Mouse (Mus musculus): Measurements from ENCODE around the gene Ank2. TPM values are rescaled to one million over a fixed set of nuclear protein-coding genes. Genes with fewer than 3 reads are reported as not detected.

Ank2 gene
- total and polyA plus RNA-seq, 2 experiments from 2014 or later = 160 to 575 TPM

DNA sequence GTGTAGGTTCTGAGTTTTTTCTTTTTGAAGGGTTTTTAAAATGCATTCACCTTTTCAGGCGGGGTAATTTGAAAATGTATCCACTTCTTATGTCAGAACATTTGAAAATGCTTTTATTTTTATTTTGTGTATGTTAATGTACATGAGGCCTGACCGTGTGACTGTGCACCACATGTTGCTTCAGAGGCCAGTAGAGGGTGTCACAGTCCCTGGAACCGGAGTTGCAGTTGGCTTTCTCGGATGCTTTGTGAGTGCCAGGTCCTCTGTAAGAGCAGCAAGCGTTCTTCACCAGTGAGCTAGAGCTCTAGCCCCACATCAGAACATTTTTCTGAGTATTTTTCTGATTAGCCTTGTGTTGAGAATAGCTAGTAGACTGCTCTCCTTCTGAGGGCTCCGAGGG lies 484.0 kb downstream of the Ank2 start:
- H3K36me3 ChIP-seq (ENCODE audit: insufficient read depth) = peaks cover 57% of the 10 kb centered on the region
- no peaks in the 10 kb centered on the region for H3K9me3 ChIP-seq (ENCODE audit: low read length)
- TF ChIP-seq CTCF (IDR thresholded peaks at IDR 0.05; ENCODE audit: low read depth) = no peak
- no peak overlapping the region for H3K9ac ChIP-seq
- H3K27me3 ChIP-seq (ENCODE audit: insufficient read depth, low read length) = no peaks in the 10 kb centered on the region
- no peak overlapping the region for H3K4me3 ChIP-seq (ENCODE audit: low read depth, low read length)
- ATAC-seq = no peak
- 84% methylated on average over 6 of the region's 6 CpGs for WGBS
- H3K4me2 ChIP-seq (ENCODE audit: low read depth) = no peak overlapping the region
- DNase-seq = no peak
- no peaks in the 10 kb centered on the region for H3K4me1 ChIP-seq (ENCODE audit: insufficient read depth)
- H3K27ac ChIP-seq (ENCODE audit: low read depth, low read length) = no peak overlapping the region

DNA sequence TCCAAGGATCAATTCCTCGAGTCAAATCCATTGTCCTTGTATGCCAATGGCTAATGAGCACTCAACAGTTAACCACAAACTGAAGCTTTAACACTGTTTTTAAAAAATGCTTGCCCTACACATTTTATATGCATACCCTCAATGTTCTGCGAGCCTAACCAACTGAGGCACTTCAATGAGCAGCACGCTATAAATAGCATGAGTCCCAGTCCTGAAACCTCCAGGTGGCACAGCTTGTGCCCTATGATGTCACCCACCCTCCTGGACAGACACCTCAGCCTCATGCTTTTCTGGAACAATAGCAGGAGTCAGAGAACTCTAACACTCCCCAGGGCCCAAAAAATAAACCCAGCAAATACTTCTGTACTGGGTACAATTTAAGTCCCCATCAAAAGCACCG lies 485.2 kb downstream of the Ank2 start:
- Histone ChIP-seq H3K27ac (ENCODE audit: low read depth, low read length) (no peak overlapping the region), H3K4me3 (ENCODE audit: low read depth, low read length) (no peak overlapping the region), H3K4me1 (ENCODE audit: insufficient read depth) (no peaks in the 10 kb centered on the region), H3K27me3 (ENCODE audit: insufficient read depth, low read length) (no peaks in the 10 kb centered on the region), H3K36me3 (ENCODE audit: insufficient read depth) (peaks cover 53% of the 10 kb centered on the region), H3K9me3 (ENCODE audit: low read length) (no peaks in the 10 kb centered on the region), H3K9ac (no peak overlapping the region), H3K4me2 (ENCODE audit: low read depth) (no peak overlapping the region)
- DNase-seq = no peak
- 68% methylated on average over 4 of the region's 4 CpGs for whole genome bisulfite sequencing
- ATAC-seq = no peak
- TF ChIP-seq CTCF (IDR thresholded peaks at IDR 0.05; ENCODE audit: low read depth) = no peak

DNA sequence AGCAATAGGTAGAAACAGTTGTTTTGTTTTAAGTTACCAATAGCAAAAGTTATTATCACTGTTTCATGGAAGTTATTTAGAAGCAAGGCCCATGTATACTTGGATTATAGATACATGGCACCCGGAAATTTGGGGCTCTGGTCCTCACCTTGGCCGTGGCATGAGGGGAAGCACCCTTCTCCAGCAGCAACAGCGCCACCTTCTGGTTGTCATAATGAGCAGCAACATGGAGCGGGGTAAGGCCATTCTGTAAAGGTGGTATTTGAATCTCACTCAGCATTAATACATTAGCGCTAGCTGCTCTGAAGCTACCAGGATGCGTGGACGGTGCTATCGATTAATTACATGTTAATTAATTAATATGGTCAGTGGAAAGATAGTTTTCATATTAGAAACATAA lies 486.6 kb downstream of the Ank2 start:
- no peak overlapping the region for H3K4me3 ChIP-seq (ENCODE audit: low read depth, low read length)
- no peak overlapping the region for H3K9ac ChIP-seq
- 48% methylated on average over 8 of the region's 8 CpGs for WGBS
- TF ChIP-seq CTCF (IDR thresholded peaks at IDR 0.05; ENCODE audit: low read depth) = peak; percentile 74
- no peaks in the 10 kb centered on the region for H3K4me1 ChIP-seq (ENCODE audit: insufficient read depth)
- H3K36me3 ChIP-seq (ENCODE audit: insufficient read depth) = peaks cover 65% of the 10 kb centered on the region
- no peak overlapping the region for H3K27ac ChIP-seq (ENCODE audit: low read depth, low read length)
- no peak overlapping the region for H3K4me2 ChIP-seq (ENCODE audit: low read depth)
- no peaks in the 10 kb centered on the region for H3K27me3 ChIP-seq (ENCODE audit: insufficient read depth, low read length)
- ATAC-seq (peak; percentile 64), DNase-seq (peak; percentile 43)
- H3K9me3 ChIP-seq (ENCODE audit: low read length) = no peaks in the 10 kb centered on the region

DNA sequence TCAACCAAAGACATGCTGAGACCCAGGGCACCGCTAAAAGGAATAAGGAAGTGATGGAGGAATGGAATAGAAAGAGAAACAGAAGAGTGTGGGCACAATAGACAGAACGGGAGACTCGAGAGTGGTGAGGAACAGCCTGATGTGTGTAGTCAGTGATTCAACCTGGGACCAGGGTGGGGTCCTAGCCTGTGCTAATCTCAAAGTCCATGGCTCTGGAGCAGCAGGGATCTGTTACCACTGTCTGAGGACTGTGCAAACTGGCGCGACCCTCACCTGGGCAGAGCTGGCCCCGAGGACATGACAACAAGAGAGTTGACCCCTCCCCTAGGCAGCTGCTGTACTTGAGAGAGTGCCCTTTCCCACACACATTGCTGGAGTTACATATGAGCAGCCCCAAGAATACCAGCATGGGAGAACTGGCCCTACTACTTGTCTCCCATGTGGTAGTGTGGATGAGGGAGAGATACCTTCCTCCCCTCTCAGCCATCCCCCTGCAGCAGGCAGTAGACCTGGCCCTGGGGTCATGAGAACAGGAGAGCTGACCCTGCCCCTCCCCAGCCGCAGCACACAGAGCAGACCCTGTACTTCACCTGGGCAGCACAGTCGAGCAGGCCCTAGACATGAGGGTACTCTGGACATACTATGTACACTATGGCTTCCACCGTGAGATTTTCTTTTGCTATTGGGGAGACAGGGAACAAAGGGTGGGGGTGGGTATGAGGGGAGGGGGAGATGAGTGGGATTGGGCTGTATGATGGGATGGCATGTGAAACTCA lies 493.1 kb downstream of the Ank2 start:
- Histone ChIP-seq H3K27ac (ENCODE audit: low read depth, low read length) (no peak overlapping the region), H3K27me3 (ENCODE audit: insufficient read depth, low read length) (no peaks in the 10 kb centered on the region), H3K4me1 (ENCODE audit: insufficient read depth) (no peaks in the 10 kb centered on the region), H3K9ac (no peak overlapping the region), H3K4me2 (ENCODE audit: low read depth) (no peak overlapping the region), H3K36me3 (ENCODE audit: insufficient read depth) (peaks cover 65% of the 10 kb centered on the region), H3K9me3 (ENCODE audit: low read length) (no peaks in the 10 kb centered on the region), H3K4me3 (ENCODE audit: low read depth, low read length) (no peak overlapping the region)
- no peak for DNase-seq
- ATAC-seq = no peak
- TF ChIP-seq CTCF (IDR thresholded peaks at IDR 0.05; ENCODE audit: low read depth) = no peak
- 92% methylated on average over 9 of the region's 9 CpGs for WGBS

DNA sequence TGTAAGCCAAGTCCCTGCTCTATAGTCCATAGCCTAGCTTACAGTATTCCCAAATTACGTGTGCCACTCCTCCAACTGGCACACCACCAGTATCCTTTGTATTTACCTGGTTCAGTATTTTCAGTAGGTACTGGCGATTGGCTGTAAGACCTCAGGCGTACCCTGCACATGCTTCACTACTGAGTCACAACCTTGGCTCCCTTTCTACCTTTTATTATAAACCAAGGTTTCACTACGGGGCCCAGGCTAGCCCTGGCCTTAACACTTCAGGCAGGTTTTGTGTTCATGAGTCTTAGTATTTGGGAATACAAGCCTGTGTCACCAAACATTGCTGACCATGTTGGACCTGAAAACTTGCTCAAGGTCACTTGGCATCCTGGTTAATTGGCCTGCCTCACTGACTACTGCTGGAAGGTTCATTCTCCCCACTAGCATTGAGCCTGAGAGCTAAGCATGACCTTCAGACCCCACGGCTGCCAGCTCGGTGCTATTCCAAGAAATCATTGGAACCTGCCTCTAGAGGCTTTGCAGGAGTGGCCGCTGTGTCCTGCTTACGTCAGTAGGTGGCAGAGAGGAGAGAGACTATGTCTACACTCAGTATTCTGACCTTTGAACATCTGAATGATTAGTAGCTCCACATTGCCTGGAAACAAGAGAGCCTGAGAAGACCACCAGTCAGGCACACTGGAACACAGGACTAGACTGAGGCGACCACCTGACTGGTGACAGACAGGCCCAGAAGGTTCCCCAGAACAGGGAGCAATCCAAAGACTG lies 494.1 kb downstream of the Ank2 start:
- no peak for DNase-seq
- H3K36me3 ChIP-seq (ENCODE audit: insufficient read depth) = peaks cover 56% of the 10 kb centered on the region
- TF ChIP-seq CTCF (IDR thresholded peaks at IDR 0.05; ENCODE audit: low read depth) = peak; percentile 37
- no peaks in the 10 kb centered on the region for H3K9me3 ChIP-seq (ENCODE audit: low read length)
- ATAC-seq = peak; percentile 25; the same call in 1 of the 2 replicates
- WGBS = 81% methylated on average over 9 of the region's 9 CpGs
- H3K9ac ChIP-seq = no peak overlapping the region
- no peak overlapping the region for H3K4me2 ChIP-seq (ENCODE audit: low read depth)
- no peak overlapping the region for H3K27ac ChIP-seq (ENCODE audit: low read depth, low read length)
- no peak overlapping the region for H3K4me3 ChIP-seq (ENCODE audit: low read depth, low read length)
- no peaks in the 10 kb centered on the region for H3K27me3 ChIP-seq (ENCODE audit: insufficient read depth, low read length)
- no peaks in the 10 kb centered on the region for H3K4me1 ChIP-seq (ENCODE audit: insufficient read depth)

DNA sequence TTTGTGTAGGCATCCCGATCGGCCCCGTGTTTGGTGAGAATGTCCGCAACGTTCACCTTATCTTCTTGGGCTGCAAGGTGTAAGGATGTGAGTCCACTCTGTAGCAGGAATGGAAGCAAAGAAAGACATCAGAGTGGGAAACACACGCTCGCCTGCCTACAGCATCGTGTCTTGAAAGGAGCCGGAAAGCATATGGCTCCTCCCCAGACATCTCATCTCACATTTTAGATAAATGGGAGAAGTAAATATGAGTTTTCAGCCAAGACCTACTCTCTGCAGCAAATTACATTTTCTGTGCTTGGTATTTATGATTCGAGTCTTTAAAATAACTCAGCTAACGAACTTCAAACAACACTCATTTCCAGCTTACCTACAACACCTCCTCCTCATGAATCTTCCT lies 495.2 kb downstream of the Ank2 start:
- ATAC-seq (peak; percentile 14; the same call in 1 of the 2 replicates), DNase-seq (no peak)
- H3K9ac ChIP-seq = no peak overlapping the region
- peaks cover 51% of the 10 kb centered on the region for H3K36me3 ChIP-seq (ENCODE audit: insufficient read depth)
- H3K4me3 ChIP-seq (ENCODE audit: low read depth, low read length) = no peak overlapping the region
- H3K27me3 ChIP-seq (ENCODE audit: insufficient read depth, low read length) = no peaks in the 10 kb centered on the region
- no peak for TF ChIP-seq CTCF (IDR thresholded peaks at IDR 0.05; ENCODE audit: low read depth)
- no peak overlapping the region for H3K4me2 ChIP-seq (ENCODE audit: low read depth)
- no peaks in the 10 kb centered on the region for H3K4me1 ChIP-seq (ENCODE audit: insufficient read depth)
- no peak overlapping the region for H3K27ac ChIP-seq (ENCODE audit: low read depth, low read length)
- 86% methylated on average over 11 of the region's 11 CpGs for WGBS
- no peaks in the 10 kb centered on the region for H3K9me3 ChIP-seq (ENCODE audit: low read length)

DNA sequence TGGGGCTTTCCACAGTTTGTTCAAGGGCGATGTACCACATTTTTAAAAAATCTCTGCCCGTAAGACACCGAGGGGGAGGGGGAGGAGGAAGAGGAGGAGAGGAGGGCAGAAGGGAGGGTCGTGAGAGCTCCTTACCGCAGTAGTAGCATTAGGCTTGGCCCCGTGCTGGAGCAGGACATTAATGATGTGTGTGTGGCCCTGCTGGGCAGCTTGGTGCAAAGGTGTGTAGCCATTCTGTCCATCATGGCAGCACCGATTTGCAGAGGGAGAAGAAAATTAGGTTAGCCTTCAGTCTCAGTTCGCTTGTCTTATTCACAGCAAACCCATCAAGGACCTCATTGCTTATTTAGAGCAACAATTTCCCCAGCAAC lies 500.4 kb downstream of the Ank2 start:
- no peak for TF ChIP-seq CTCF (IDR thresholded peaks at IDR 0.05; ENCODE audit: low read depth)
- ATAC-seq (no peak), DNase-seq (no peak)

More for the DNA sequence above, 500.4 kb downstream of the Ank2 start:
- 6% methylated on average over 8 of the region's 8 CpGs for WGBS
- Histone ChIP-seq H3K9me3 (ENCODE audit: low read length) (no peaks in the 10 kb centered on the region), H3K27ac (ENCODE audit: low read depth, low read length) (peak overlapping the region; percentile 73), H3K4me1 (ENCODE audit: insufficient read depth) (peaks cover 10% of the 10 kb centered on the region; the same call in 1 of the 2 replicates), H3K36me3 (ENCODE audit: insufficient read depth) (peaks cover 19% of the 10 kb centered on the region), H3K9ac (peak overlapping the region; percentile 28; the same call in 1 of the 2 replicates), H3K4me3 (ENCODE audit: low read depth, low read length) (no peak overlapping the region), H3K27me3 (ENCODE audit: insufficient read depth, low read length) (no peaks in the 10 kb centered on the region), H3K4me2 (ENCODE audit: low read depth) (peak overlapping the region; percentile 42)

Measured in forebrain, postnatal 0 days (tissue).